ENCODE assay signal across 7 mouse cellular contexts in genomic region chr6:72454072-72454746, GRCm38 (mm10). TPM values are rescaled to one million over a fixed set of nuclear protein-coding genes. Genes with fewer than 3 reads are reported as not detected.
DNase-seq lines count a peak whose midpoint lies in the region; ATAC-seq and TF ChIP-seq lines count a peak whose summit lies in the region.

No protein-coding gene starts in this region.

- no peak overlapping the region for H3K4me3 ChIP-seq in lung, embryonic 15.5 days
- H3K4me3 ChIP-seq in heart, adult 2 months = no peak overlapping the region
- H3K4me3 ChIP-seq in stomach, embryonic 14.5 days (ENCODE audit: low read depth, low read length) = no peak overlapping the region

- peak; percentile 42; the same call in 1 of the 2 replicates for TF ChIP-seq POLR2A in heart, adult 2 months (IDR thresholded peaks at IDR 0.05; ENCODE audit: insufficient read depth, low read depth, low read length)

- H3K4me2 ChIP-seq in lung, embryonic 15.5 days = no peak overlapping the region
- H3K4me2 ChIP-seq in stomach, embryonic 14.5 days (replicated peaks; ENCODE audit: low read depth, low read length) = no peak overlapping the region

- ATAC-seq in lung, embryonic 15.5 days (ENCODE audit: borderline replicate concordance, extremely low read depth, low FRiP score, low TSS enrichment) = peak; percentile 64; the same call in 1 of the 2 replicates
- ATAC-seq in stomach, embryonic 14.5 days (ENCODE audit: insufficient number of reproducible peaks, insufficient read depth, low FRiP score, low read depth) = 0 out of 2 replicates have a peak, but pooled peaks have one; percentile 23

- DNase-seq in lung, postnatal 25 days (ENCODE audit: low spot score) = no peak
- DNase-seq in heart, adult 2 months = peak in 1 of 2 experiments; percentile 66
- DNase-seq in liver = peak; percentile 53
- DNase-seq in embryo, embryonic 11 days = no peak
- DNase-seq in kidney, postnatal 25 days = no peak

- H3K9ac ChIP-seq in lung, embryonic 15.5 days = no peak overlapping the region
- H3K9ac ChIP-seq in heart, adult 2 months (ENCODE audit: low read depth, low read length) = no peak overlapping the region
- no peak overlapping the region for H3K9ac ChIP-seq in stomach, embryonic 14.5 days (replicated peaks; ENCODE audit: low read depth, low read length)

- intact Hi-C loops in heart, adult 2 months (cut with DNase I) = no loop called here

- peak overlapping the region; percentile 13; the same call in 1 of the 2 replicates for H3K27ac ChIP-seq in lung, embryonic 15.5 days
- H3K27ac ChIP-seq in heart, adult 2 months = peak overlapping the region; percentile 75
- H3K27ac ChIP-seq in stomach, embryonic 14.5 days (ENCODE audit: low read length) = peak overlapping the region; percentile 58; the same call in 1 of the 2 replicates

- H3K9me3 ChIP-seq in lung, embryonic 15.5 days = no peaks in the 10 kb centered on the region
- no peaks in the 10 kb centered on the region for H3K9me3 ChIP-seq in stomach, embryonic 14.5 days (ENCODE audit: control insufficient read depth, low read depth, low read length)

- no peak for TF ChIP-seq CTCF in heart, adult 2 months (IDR thresholded peaks at IDR 0.05)

- H3K4me1 ChIP-seq in lung, embryonic 15.5 days = peaks cover 17% of the 10 kb centered on the region
- H3K4me1 ChIP-seq in heart, adult 2 months (ENCODE audit: control insufficient read depth, insufficient read depth, low read length) = peaks cover 5% of the 10 kb centered on the region
- peaks cover 10% of the 10 kb centered on the region; the same call in 1 of the 2 replicates for H3K4me1 ChIP-seq in stomach, embryonic 14.5 days (ENCODE audit: control insufficient read depth, insufficient read depth, low read length)

- no peaks in the 10 kb centered on the region for H3K36me3 ChIP-seq in lung, embryonic 15.5 days
- H3K36me3 ChIP-seq in heart, adult 2 months (ENCODE audit: control insufficient read depth, insufficient read depth, low read length) = no peaks in the 10 kb centered on the region
- no peaks in the 10 kb centered on the region for H3K36me3 ChIP-seq in stomach, embryonic 14.5 days (ENCODE audit: control insufficient read depth, insufficient read depth, low read length)

- H3K79me2 ChIP-seq in heart, adult 2 months (replicated peaks; ENCODE audit: control insufficient read depth, insufficient read depth, low read length) = no peaks in the 10 kb centered on the region

- 39% methylated on average over 7 of the region's 7 CpGs for WGBS in lung, embryonic 15.5 days
- WGBS in heart, adult 2 months = 40% methylated on average over 7 of the region's 7 CpGs
- 41% methylated on average over 7 of the region's 7 CpGs for WGBS in stomach, embryonic 14.5 days

- TF ChIP-seq EP300 in heart, adult 2 months (IDR thresholded peaks at IDR 0.05; ENCODE audit: insufficient read depth, low read depth, low read length) = peak; percentile 78

- H3K27me3 ChIP-seq in lung, embryonic 15.5 days = no peaks in the 10 kb centered on the region
- no peaks in the 10 kb centered on the region for H3K27me3 ChIP-seq in heart, adult 2 months (ENCODE audit: control insufficient read depth, insufficient read depth, low read length)
- no peaks in the 10 kb centered on the region for H3K27me3 ChIP-seq in stomach, embryonic 14.5 days (ENCODE audit: control insufficient read depth, insufficient read depth, low read length)

RNA-seq across cellular contexts. Expression of gene Mat2a, which starts 14.9 kb away (rescaled TPM):
- polyA plus RNA-seq in lung, embryonic 15.5 days (2015; fragmentation: Nextera tagmentation; extraction: Ambion mirVana) = 333 and 355 TPM in 2 replicates
- total RNA-seq in heart, adult 2 months (2021) = 100 to 1,000 TPM; 129 to 151 TPM
- polyA plus RNA-seq in heart, adult 2 months (2012; rRNA removed) = 93.0 and 162 TPM in 2 replicates
- polyA plus RNA-seq in stomach, embryonic 14.5 days (2014; fragmentation: Nextera tagmentation; extraction: Ambion mirVana) = 333 and 352 TPM in 2 replicates

RNA-seq across cellular contexts. Expression of gene Ggcx, which starts 40.1 kb away (rescaled TPM):
- polyA plus RNA-seq in lung, embryonic 15.5 days (2015; fragmentation: Nextera tagmentation; extraction: Ambion mirVana) = 36.5 and 40.0 TPM in 2 replicates
- 10 to 100 TPM; 30.4 to 32.5 TPM for total RNA-seq in heart, adult 2 months (2021)
- polyA plus RNA-seq in heart, adult 2 months (2012; rRNA removed) = 19.3 and 26.1 TPM in 2 replicates
- 23.2 TPM in 2 replicates for polyA plus RNA-seq in stomach, embryonic 14.5 days (2014; fragmentation: Nextera tagmentation; extraction: Ambion mirVana)

Comparison
In these comparisons a context has a peak if more than half of its experiments do, and no peak if none do; other contexts are left out.
1. H3K27ac ChIP-seq: peak in every context shown above with its lines; median percentile 75 in heart, adult 2 months; 58 in stomach, embryonic 14.5 days; 13 in lung, embryonic 15.5 days.